Mouse (Mus musculus): ENCODE measurements around the gene Parpbp. TPM values are rescaled to one million over a fixed set of nuclear protein-coding genes. Genes with fewer than 3 reads are reported as not detected.

The Parpbp gene
- total RNA-seq, 2 experiments from 2014 or later, result 0.42 to 0.58 TPM

Other genes with a start within 250 kb of the Parpbp start
- not detected for gene Pmch, start 55.9 kb downstream of the Parpbp start, total RNA-seq (2021)
- 1 to 10 TPM; 7.3 to 8.5 TPM for gene Nup37, start 51 bp upstream of the Parpbp start, total RNA-seq (2021)
- 10 to 100 TPM; 22.4 to 23.5 TPM for gene Washc3, start 54.2 kb upstream of the Parpbp start, total RNA-seq (2021)
- 1 to 10 TPM; 1.2 to 1.5 TPM for gene Dram1, start 232.1 kb upstream of the Parpbp start, total RNA-seq (2021)
- gene Gnptab, start 232.2 kb upstream of the Parpbp start, total RNA-seq (2021), result 10 to 100 TPM; 71.5 to 80.8 TPM